Mouse (Mus musculus): ENCODE data around the gene Ccdc40. TPM values are rescaled to one million over a fixed set of nuclear protein-coding genes. Genes with fewer than 3 reads are reported as not detected.
A peak's percentile ranks its signal among the peaks of the same experiment; 100 is the strongest.

Ccdc40 gene
- polyA plus RNA-seq, 1 experiment from 2014 or later: 1.8 TPM

DNA sequence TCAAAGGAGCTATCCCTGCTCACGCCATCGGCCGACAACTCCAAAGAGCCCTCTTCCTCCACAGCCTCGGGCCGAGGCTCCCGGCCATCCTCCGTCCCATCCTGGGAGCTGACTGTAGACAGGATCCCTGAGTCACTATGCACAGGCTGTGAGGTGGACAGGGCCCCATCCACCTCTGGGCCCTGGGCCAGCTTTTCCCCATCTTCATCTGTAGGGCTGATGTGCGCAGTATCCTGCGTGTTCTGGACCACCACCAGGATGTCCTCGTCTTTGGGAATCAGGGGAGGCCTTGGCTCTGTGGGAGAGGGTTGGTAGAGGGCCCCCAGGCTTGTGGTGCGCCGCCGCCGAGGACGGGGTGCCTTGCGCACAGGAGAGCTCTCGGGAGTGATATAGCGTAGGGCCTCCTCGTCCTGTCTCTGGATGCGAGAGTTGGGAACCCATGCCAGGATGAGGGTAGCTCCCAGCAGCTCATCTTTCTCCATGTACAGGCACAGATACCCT lies 19.5 kb upstream of the Ccdc40 start:
- Histone ChIP-seq H3K9ac (ENCODE audit: low read length) (no peak overlapping the region), H3K4me3 (ENCODE audit: control insufficient read depth in 1 of 2, insufficient read depth in 1 of 2, low read depth in 1 of 2, low read length in 2 of 2) (no peak overlapping the region), H3K4me1 (ENCODE audit: control insufficient read depth in 2 of 2, insufficient read depth in 2 of 2, low read length in 2 of 2) (peaks cover 22 to 27% of the 10 kb centered on the region in 2 experiments), H3K27ac (replicated peaks in 1 of 2; ENCODE audit: control insufficient read depth in 1 of 2, insufficient read depth in 1 of 2, low read depth in 2 of 2, low read length in 2 of 2) (no peak overlapping the region), H3K4me2 (ENCODE audit: low read length) (no peak overlapping the region), H3K27me3 (ENCODE audit: control insufficient read depth, insufficient read depth, low read length) (no peaks in the 10 kb centered on the region), H3K36me3 (ENCODE audit: control insufficient read depth, insufficient read depth, low read length) (peaks cover 23% of the 10 kb centered on the region), H3K9me3 (ENCODE audit: control insufficient read depth, low read length) (no peaks in the 10 kb centered on the region)
- 91% methylated on average over 20 of the region's 20 CpGs for WGBS
- ATAC-seq (ENCODE audit: insufficient number of reproducible peaks, insufficient read depth, low FRiP score, low read depth): no peak

DNA sequence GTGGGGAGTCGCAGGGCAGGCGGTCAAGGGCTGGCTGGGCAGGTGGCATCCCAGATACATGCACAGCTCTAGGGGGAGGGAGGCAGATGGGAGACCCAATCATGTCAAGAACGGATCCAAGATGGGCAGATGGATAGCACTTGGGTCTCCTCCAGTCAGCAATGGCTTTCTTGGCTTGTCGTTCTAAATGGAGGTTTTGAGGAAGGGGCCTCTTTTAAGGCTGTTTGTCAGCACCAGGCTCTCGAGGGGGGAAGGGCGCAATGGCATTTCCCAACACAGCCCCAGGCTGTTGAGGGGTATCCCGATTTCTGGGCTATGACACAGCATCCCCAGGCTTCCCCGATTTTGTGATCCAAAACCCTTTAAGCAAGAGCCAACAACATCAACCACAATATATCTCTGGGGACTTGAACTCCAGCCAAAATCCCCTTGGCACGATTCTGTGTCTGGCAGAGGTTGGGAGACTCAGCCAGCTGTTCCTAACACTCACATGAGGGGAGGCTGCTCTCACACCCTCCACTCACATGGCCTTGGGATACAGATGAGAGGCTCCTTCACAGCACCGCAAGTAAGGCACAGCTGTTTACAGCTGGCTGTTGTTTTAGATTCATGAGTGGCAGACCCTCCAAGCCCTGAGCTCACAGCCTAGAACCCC lies 18.9 kb upstream of the Ccdc40 start:
- no peaks in the 10 kb centered on the region for H3K27me3 ChIP-seq (ENCODE audit: control insufficient read depth, insufficient read depth, low read length)
- no peak overlapping the region for H3K27ac ChIP-seq (replicated peaks in 1 of 2; ENCODE audit: control insufficient read depth in 1 of 2, insufficient read depth in 1 of 2, low read depth in 2 of 2, low read length in 2 of 2)
- H3K4me3 ChIP-seq (ENCODE audit: control insufficient read depth in 1 of 2, insufficient read depth in 1 of 2, low read depth in 1 of 2, low read length in 2 of 2): no peak overlapping the region
- 72% methylated on average over 10 of the region's 10 CpGs for WGBS
- H3K4me2 ChIP-seq (ENCODE audit: low read length): no peak overlapping the region
- H3K36me3 ChIP-seq (ENCODE audit: control insufficient read depth, insufficient read depth, low read length): peaks cover 23% of the 10 kb centered on the region
- peak; percentile 16; the same call in 1 of the 2 replicates for ATAC-seq (ENCODE audit: insufficient number of reproducible peaks, insufficient read depth, low FRiP score, low read depth)
- no peak overlapping the region for H3K9ac ChIP-seq (ENCODE audit: low read length)
- peaks cover 26 to 31% of the 10 kb centered on the region in 2 experiments for H3K4me1 ChIP-seq (ENCODE audit: control insufficient read depth in 2 of 2, insufficient read depth in 2 of 2, low read length in 2 of 2)
- H3K9me3 ChIP-seq (ENCODE audit: control insufficient read depth, low read length): no peaks in the 10 kb centered on the region

DNA sequence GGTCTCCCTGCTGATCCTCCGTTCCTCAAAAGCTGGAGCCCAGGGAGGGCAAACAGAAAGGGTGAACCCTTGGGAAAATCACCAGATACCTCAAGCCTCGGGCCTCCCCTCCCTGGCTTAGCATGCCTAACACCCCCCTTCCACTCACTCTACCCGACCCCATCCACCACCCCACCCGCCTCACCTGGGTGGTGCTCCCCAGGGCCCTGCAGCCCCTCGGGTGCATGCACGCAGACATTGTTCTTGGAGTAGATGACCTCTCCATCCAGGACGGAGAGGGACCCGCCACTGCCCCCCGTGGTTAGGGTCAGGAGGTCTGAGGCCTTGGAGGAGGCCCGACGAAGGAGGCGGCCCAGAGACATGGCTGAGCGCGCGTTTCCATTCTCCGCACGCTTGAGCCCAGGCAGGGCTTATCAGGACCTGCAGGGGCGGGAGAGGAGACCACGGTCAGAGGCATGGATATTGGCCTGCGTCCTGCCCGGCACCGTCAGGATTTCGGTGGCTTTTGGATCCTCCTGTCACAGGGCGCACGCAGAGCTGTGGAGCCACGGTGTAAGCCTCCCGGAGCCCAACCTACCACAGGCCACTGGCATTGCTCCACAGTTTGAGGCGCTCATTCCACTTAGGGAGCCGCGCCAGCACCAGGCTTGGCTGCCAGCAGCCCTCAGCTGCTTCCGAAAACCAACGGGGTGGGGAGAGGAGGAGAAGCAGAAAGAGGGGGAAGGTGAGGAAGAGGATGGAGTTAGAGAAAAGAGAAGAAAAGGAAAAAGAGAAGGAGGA lies 17.9 kb upstream of the Ccdc40 start:
- Histone ChIP-seq H3K4me3 (ENCODE audit: control insufficient read depth in 1 of 2, insufficient read depth in 1 of 2, low read depth in 1 of 2, low read length in 2 of 2) (no peak overlapping the region), H3K27me3 (ENCODE audit: control insufficient read depth, insufficient read depth, low read length) (no peaks in the 10 kb centered on the region), H3K4me2 (ENCODE audit: low read length) (peak overlapping the region; percentile 31; the same call in 1 of the 2 replicates), H3K4me1 (ENCODE audit: control insufficient read depth in 2 of 2, insufficient read depth in 2 of 2, low read length in 2 of 2) (peaks cover 32 to 41% of the 10 kb centered on the region in 2 experiments), H3K36me3 (ENCODE audit: control insufficient read depth, insufficient read depth, low read length) (peaks cover 23% of the 10 kb centered on the region), H3K9ac (ENCODE audit: low read length) (no peak overlapping the region; the same call in 1 of the 2 replicates), H3K9me3 (ENCODE audit: control insufficient read depth, low read length) (no peaks in the 10 kb centered on the region), H3K27ac (replicated peaks in 1 of 2; ENCODE audit: control insufficient read depth in 1 of 2, insufficient read depth in 1 of 2, low read depth in 2 of 2, low read length in 2 of 2) (no peak overlapping the region)
- ATAC-seq (ENCODE audit: insufficient number of reproducible peaks, insufficient read depth, low FRiP score, low read depth): no peak
- WGBS: 47% methylated on average over 32 of the region's 32 CpGs

DNA sequence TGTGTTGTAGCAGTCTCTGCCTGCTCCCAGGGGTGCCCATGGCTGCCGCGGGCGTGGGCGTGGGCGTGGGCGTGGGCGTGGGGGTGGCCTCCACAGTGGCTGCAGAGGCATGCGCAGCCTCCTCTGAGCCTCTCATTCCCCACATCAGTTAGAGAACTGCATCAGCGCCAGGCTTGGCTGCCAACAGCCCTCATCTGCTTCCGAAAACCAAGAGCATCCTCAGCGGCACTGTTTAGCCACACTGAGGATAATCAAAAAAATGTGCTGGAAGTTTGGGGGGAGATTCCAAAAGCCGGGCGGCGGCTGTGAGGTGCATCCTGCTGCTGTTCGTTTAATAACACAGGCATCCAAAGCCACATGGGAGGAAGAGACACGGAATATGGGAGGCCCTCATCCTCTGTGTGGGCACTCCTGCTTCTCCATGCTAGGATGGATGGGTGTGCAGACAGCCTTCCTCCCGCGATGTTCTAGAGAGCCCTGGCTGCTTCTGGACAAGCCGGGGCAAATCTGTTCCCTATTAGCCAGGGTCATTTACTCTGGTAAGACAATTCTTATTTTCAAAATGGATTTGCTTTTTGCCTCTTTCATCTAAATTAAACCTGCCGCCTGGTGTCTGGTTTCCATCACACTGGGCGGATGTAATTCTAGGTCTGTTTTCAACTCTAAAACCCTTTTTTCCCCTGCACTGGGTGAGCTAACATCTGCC lies 16.6 kb upstream of the Ccdc40 start:
- no peak for ATAC-seq (ENCODE audit: insufficient number of reproducible peaks, insufficient read depth, low FRiP score, low read depth)
- no peak overlapping the region for H3K27ac ChIP-seq (replicated peaks in 1 of 2; ENCODE audit: control insufficient read depth in 1 of 2, insufficient read depth in 1 of 2, low read depth in 2 of 2, low read length in 2 of 2)
- no peak overlapping the region for H3K4me3 ChIP-seq (ENCODE audit: control insufficient read depth in 1 of 2, insufficient read depth in 1 of 2, low read depth in 1 of 2, low read length in 2 of 2)
- H3K27me3 ChIP-seq (ENCODE audit: control insufficient read depth, insufficient read depth, low read length): no peaks in the 10 kb centered on the region
- peaks cover 42 to 51% of the 10 kb centered on the region in 2 experiments for H3K4me1 ChIP-seq (ENCODE audit: control insufficient read depth in 2 of 2, insufficient read depth in 2 of 2, low read length in 2 of 2)
- no peak overlapping the region for H3K9ac ChIP-seq (ENCODE audit: low read length)
- H3K9me3 ChIP-seq (ENCODE audit: control insufficient read depth, low read length): no peaks in the 10 kb centered on the region
- peaks cover 21% of the 10 kb centered on the region for H3K36me3 ChIP-seq (ENCODE audit: control insufficient read depth, insufficient read depth, low read length)
- H3K4me2 ChIP-seq (ENCODE audit: low read length): no peak overlapping the region
- WGBS: 90% methylated on average over 21 of the region's 21 CpGs

DNA sequence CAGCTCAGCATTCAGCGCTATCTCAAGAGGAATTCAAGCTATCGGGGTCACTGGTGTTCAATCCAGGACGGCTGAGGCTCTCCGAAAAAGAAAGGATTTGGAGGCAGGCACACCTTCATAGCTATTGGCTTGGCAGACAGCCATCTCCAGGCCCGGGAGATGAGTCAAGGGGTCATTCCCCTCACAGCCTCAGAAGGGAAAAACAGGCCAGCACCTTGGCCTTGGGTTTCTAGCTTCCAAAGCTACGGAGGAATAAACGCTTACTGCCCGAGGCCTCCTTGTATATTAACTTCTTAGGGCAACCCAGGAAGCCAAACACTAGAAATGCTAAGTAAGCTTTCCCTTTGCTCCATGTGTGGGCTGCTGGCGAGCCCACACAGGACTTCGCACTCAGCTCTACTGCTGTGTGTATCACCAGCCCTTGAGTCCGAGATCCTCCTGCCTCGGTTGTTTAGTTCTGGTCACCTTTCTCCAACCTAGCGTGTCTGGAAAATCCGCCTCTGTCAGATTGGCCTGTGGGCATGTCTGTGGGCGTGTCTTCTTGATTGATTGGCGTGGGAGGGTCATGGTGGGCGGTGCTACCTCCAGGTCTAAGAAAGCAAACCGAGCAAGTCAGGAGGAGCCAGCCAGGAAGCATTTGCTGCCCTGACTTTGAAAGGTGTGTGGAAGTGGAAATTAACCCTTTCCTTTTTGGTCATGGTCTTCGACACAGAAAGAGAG lies 15.0 kb upstream of the Ccdc40 start:
- ATAC-seq (ENCODE audit: insufficient number of reproducible peaks, insufficient read depth, low FRiP score, low read depth): no peak
- H3K4me2 ChIP-seq (ENCODE audit: low read length): no peak overlapping the region
- 51% methylated on average over 19 of the region's 19 CpGs for WGBS
- no peaks in the 10 kb centered on the region for H3K27me3 ChIP-seq (ENCODE audit: control insufficient read depth, insufficient read depth, low read length)
- no peak overlapping the region for H3K4me3 ChIP-seq (ENCODE audit: control insufficient read depth in 1 of 2, insufficient read depth in 1 of 2, low read depth in 1 of 2, low read length in 2 of 2)
- H3K36me3 ChIP-seq (ENCODE audit: control insufficient read depth, insufficient read depth, low read length): peaks cover 10% of the 10 kb centered on the region
- peaks cover 42 to 51% of the 10 kb centered on the region in 2 experiments for H3K4me1 ChIP-seq (ENCODE audit: control insufficient read depth in 2 of 2, insufficient read depth in 2 of 2, low read length in 2 of 2)
- no peak overlapping the region for H3K27ac ChIP-seq (replicated peaks in 1 of 2; ENCODE audit: control insufficient read depth in 1 of 2, insufficient read depth in 1 of 2, low read depth in 2 of 2, low read length in 2 of 2)
- H3K9me3 ChIP-seq (ENCODE audit: control insufficient read depth, low read length): no peaks in the 10 kb centered on the region
- no peak overlapping the region for H3K9ac ChIP-seq (ENCODE audit: low read length)

DNA sequence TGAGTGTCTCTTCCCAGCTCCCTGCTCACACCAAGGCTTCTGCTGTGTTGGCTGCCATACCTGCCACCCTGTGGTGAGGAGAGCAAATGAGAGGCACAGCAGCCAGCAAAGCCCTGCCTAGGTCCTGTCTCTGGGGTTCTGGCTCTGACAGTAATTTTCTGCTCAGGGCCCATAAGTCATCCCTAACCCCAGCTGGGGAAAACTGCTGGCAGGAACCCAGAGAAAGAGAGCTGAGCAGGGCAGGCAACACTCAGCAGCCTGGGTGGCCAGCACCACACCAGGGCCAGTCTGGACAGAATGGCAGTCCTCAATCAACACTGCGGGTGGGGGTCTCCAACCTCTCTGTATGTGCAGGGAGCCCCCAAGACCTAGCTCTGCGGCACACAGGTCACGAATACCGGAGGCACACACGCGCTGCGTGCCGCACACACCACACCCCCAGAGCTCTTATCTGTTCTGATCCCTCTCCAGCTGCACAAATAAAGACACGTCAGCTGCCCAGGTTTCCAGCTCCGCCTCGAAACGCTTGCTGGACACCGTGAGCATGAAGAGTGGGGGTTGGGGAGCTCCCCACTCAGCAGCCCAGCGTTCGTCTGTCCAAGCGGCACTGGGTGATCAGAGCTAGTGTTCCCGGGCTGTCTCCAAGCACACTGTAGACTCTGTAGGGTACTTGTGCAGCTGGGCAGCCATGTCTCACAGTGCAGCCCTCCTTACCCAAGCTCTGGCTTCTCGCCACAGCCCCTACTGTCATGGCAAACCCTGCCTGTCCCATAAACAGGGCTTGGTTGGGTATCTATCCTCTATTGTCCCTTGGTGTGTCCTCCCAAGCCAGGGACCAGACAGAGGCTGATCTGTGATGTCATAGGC lies 13.1 kb upstream of the Ccdc40 start:
- Histone ChIP-seq H3K27ac (replicated peaks in 1 of 2; ENCODE audit: control insufficient read depth in 1 of 2, insufficient read depth in 1 of 2, low read depth in 2 of 2, low read length in 2 of 2) (peak overlapping the region; percentile 73 to 89), H3K9ac (ENCODE audit: low read length) (peak overlapping the region; percentile 66), H3K4me3 (ENCODE audit: control insufficient read depth in 1 of 2, insufficient read depth in 1 of 2, low read depth in 1 of 2, low read length in 2 of 2) (peak overlapping the region; percentile 11 to 32), H3K27me3 (ENCODE audit: control insufficient read depth, insufficient read depth, low read length) (no peaks in the 10 kb centered on the region), H3K4me1 (ENCODE audit: control insufficient read depth in 2 of 2, insufficient read depth in 2 of 2, low read length in 2 of 2) (peaks cover 45 to 52% of the 10 kb centered on the region in 2 experiments), H3K36me3 (ENCODE audit: control insufficient read depth, insufficient read depth, low read length) (no peaks in the 10 kb centered on the region), H3K9me3 (ENCODE audit: control insufficient read depth, low read length) (no peaks in the 10 kb centered on the region), H3K4me2 (ENCODE audit: low read length) (peak overlapping the region; percentile 74)
- 4% methylated on average over 18 of the region's 18 CpGs for WGBS
- peak; percentile 77 for ATAC-seq (ENCODE audit: insufficient number of reproducible peaks, insufficient read depth, low FRiP score, low read depth)
